Mouse (Mus musculus) spleen, postnatal 10 days (tissue): Measurements from ENCODE around the gene Olfr969.
"Not testable (repeated sequence)": the region's sequence is repeated elsewhere in the genome, so short reads cannot be mapped to it uniquely, and the experiment has no call there.

Experiments
- DNase-seq, 2 experiments: peaks; one replicate each; pipeline ENCODE4 v3.0.0; 2021 to 2022; ENCODE audit warnings: low spot score in 2 of 2

The Olfr969 gene

DNA sequence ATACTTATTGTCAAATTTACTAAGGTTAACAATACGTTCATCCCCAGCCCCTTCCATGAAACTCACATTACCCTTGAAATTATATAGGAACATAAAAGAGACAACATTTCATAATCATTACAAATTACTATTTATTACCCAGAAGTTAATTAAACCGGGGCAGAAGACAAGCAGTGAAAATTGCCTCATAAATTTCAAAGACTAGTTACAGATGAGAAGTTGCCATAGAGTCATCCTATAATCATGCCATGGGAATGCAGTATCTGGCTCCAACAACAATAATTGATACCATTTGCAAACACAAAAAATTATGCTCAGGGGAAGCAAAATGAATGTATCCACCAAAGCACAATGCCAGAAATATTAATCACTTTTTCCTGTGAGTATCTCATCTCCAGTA lies at the start of gene Olfr969:
TSS of gene Olfr969 (plus strand) at position 388 of the 400 bp plus-strand sequence.
- DNase-seq = no peak

DNA sequence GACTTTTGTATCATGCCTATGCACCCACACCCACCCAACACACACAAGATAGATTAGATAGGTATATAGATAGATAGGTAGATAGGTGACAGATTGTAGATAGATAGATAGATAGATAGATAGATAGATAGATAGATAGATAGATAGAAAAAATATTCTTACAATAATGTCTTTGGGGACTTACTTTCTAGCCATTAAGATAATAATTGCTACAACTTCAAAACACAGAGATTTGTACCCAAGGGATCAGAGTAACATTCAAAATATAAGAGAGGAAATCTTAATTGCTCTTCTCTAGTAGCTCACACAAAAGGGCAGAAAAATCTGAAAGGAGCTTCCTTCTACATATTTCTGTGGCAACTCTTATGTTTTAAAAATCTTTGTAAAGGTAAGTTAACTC lies 44.8 kb upstream of the Olfr969 start, which contains the start of gene Olfr967:
TSS of gene Olfr967 (plus strand) at position 301 of the 400 bp plus-strand sequence.
- no peak for DNase-seq

DNA sequence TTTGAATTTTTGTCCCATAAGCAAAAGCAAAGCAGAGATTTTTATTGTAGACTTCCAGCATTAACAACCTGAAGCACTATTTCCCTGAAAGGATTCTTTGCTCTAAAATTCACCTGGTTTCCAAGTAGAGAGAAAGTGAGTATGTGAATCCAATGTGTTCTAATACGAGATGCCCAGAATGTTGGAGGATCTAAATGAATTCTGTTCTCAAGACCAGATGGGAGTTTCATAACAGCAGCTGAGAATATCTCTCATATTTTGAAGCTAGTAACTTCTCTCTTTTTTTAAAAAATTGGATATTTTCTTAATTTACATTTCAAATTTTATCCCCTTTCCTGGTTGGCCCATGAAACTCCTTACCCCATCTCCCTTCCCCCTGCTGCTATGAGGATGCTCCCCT lies 44.3 kb upstream of the Olfr969 start:
- DNase-seq = no peak

DNA sequence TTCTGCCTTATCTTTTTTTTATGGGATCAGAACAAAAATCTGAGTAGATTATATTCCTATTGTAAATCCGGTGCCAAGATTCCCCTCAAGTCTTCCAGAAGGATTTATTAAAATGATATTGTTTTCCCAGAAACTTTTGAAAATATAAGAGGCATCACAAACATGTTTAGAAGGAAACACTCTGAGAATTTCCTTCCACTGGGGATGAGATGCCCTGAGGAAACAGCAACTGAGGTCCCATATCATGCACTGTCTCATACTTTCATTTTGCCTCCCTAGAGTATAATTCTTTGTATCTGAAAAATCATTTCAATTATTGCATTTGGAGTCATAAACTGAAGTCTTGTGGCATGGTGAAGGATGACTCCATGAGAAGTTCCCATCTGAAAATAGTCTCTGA lies 7.6 kb upstream of the Olfr969 start, which contains the start of gene Olfr968:
TSS of gene Olfr968 (minus strand) at position 101 of the 400 bp plus-strand sequence.
- DNase-seq = no peak

DNA sequence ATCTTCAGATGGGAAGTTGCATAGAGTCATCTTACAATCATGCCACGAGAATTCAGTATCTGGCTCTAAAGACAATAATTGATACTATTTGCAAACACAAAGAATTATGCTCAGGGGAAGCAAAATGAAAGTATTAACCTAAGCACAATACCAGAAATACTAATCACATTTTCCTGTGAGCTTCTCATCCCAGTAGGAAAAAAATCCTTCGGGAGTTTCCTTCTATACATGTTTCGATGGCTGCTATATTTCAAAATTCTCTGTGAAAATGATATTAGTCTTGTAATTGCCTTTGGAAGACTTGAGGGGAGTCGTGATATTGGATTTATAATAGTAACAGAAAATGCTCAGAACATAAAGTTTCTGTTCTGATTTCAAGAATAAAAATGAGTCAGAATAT lies 17.8 kb downstream of the Olfr969 start, which contains the start of gene Olfr970:
TSS of gene Olfr970 (plus strand) at position 301 of the 400 bp plus-strand sequence.
- no peak for DNase-seq

DNA sequence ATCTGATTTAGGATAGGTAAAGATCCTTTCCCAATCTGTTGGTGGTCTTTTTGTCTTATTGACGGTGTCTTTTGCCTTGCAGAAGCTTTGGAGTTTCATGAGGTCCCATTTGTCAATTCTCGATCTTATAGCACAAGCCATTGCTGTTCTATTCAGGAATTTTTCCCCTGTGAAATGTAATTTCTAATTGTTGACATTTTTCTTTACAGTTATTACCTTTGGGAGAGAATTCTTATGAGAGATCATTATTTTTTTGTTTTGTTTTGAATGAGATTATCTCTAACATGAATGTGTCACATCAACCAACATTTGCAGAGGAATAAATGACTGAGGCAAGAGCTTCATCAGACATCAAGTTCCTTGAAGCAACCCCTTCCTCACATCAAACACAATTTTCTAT lies 45.8 kb downstream of the Olfr969 start, which contains the start of gene Olfr971:
TSS of gene Olfr971 (plus strand) at position 301 of the 400 bp plus-strand sequence.
- not testable (repeated sequence) for DNase-seq
